Mouse (Mus musculus) forebrain, embryonic 14.5 days (tissue): Measurements from ENCODE around the gene Dhx16. TPM values are rescaled to one million over a fixed set of nuclear protein-coding genes. Genes with fewer than 3 reads are reported as not detected.
A peak's percentile ranks its signal among the peaks of the same experiment; 100 is the strongest.

ENCODE experiments used
- ATAC-seq: fragments of 200-750 bp; cut with Nextera tagmentation; 2 replicates; pipeline ENCODE4 v1.8.0; 2017; ENCODE audit warnings: mild to moderate bottlenecking, moderate library complexity
- DNase-seq: peaks from one replicate; pipeline ENCODE4 v3.0.0-alpha.2; 2015; ENCODE audit warnings: low spot score
- H3K27ac ChIP-seq: fragments of 300-500 bp; sonication (generic); 2 replicates; pipeline ENCODE4 v1.5.1; 2014; ENCODE audit warnings: low read depth, mild to moderate bottlenecking, control low read depth, low read length, moderate library complexity
- H3K27me3 ChIP-seq: fragments of 300-500 bp; sonication (generic); replicated peaks from 2 replicates; pipeline ENCODE4 v1.6.1; 2014; ENCODE audit warnings: low read length, control low read depth, mixed read lengths; ENCODE audit not compliant: control insufficient read depth, insufficient read depth
- H3K36me3 ChIP-seq: fragments of 300-500 bp; sonication (generic); 2 replicates; pipeline ENCODE4 v1.6.1; 2014; ENCODE audit warnings: low read length, control low read depth; ENCODE audit not compliant: control insufficient read depth, insufficient read depth
- H3K4me1 ChIP-seq: fragments of 300-500 bp; sonication (generic); 2 replicates; pipeline ENCODE4 v1.6.1; 2014; ENCODE audit warnings: antibody characterized with exemption, low read length, control low read depth; ENCODE audit not compliant: control insufficient read depth, insufficient read depth
- H3K4me2 ChIP-seq: fragments of 300-500 bp; sonication (generic); 2 replicates; pipeline ENCODE4 v1.6.1; 2014; ENCODE audit warnings: mild to moderate bottlenecking, control low read depth, low read length
- H3K4me3 ChIP-seq: fragments of 300-500 bp; sonication (generic); 2 replicates; pipeline ENCODE4 v1.5.1; 2014; ENCODE audit warnings: low read depth, low read length, control low read depth
- H3K9ac ChIP-seq: fragments of 300-500 bp; sonication (generic); 2 replicates; pipeline ENCODE4 v1.6.1; 2014; ENCODE audit warnings: mild to moderate bottlenecking, low read length, control low read depth, moderate library complexity
- H3K9me3 ChIP-seq: fragments of 300-500 bp; sonication (generic); replicated peaks from 2 replicates; pipeline ENCODE4 v1.6.1; 2016; ENCODE audit warnings: low read length, control low read depth, mixed read lengths; ENCODE audit not compliant: control insufficient read depth
- WGBS: fragments of 180-500 bp; shearing (Covaris S2); extraction: QIAGEN DNeasy Blood & Tissue Kit; methylation state at CpG from one replicate; pipeline ENCODE4 v1.1.7; 2014; 5-methylcytosine and 5-hydroxymethylcytosine counted together
- polyA plus RNA-seq: library from polyadenylated mRNA; unstranded; fragments of >200 nt; fragmentation: Nextera tagmentation; extraction: Ambion mirVana; gene quantifications from 2 replicates; pipeline ENCODE4 v1.2.1, GENCODE M21; 2014

Gene Dhx16
- 29.3 and 31.8 TPM in 2 replicates for polyA plus RNA-seq

DNA sequence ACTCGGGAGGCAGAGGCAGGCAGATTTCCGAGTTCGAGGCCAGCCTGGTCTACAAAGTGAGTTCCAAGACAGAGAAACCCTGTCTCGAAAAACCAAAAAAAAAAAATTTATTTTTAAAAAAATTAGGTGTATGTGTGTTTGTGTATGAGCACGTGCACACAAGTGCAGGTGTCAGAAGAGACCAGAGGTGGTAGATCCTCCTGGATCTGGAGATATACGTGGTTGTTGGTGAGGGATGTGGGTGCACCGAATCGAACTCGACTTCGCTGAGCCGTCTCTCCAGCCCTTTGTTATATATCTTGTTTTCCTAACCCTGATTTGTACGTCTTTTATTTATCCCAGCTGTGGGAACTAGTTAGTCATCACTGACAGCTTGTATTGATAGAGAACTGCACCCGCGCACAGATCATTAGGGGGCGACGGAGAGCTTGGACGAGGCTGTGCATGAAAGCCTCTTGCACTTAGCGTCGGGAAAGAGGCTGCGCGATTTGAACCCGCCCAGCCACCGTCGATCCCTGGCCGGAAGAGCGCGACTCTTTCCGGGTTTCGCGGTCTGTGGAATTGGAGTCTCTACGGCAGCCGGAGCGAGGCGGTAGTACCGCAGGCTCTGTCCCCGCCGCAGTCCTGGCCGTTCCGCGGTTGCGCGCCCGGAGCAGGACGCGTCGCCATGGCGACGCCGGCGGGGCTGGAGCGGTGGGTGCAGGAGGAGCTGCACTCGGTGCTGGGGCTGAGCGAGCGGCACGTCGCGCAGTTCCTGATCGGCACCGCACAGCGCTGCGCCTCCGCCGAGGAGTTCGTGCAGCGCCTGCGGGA is at the start of gene Dhx16:
Gene Dhx16 (plus strand): TSS at position 575 of the 813 bp plus-strand sequence.
- Histone ChIP-seq H3K9ac (peak within 1 kb of the TSS; percentile 87), H3K36me3 (peaks cover 48% of the 10 kb centered on the region), H3K4me1 (peaks cover 4% of the 10 kb centered on the region; the same call in 1 of the 2 replicates), H3K27ac (peak within 1 kb of the TSS; percentile 60), H3K9me3 (no peaks in the 10 kb centered on the region), H3K27me3 (no peaks in the 10 kb centered on the region), H3K4me2 (peak within 1 kb of the TSS; percentile 86), H3K4me3 (peak within 1 kb of the TSS; percentile 91)
- DNase-seq (peak; percentile 98), ATAC-seq (peak; percentile 94)
- WGBS: 6% methylated on average over 66 of the region's 66 CpGs

DNA sequence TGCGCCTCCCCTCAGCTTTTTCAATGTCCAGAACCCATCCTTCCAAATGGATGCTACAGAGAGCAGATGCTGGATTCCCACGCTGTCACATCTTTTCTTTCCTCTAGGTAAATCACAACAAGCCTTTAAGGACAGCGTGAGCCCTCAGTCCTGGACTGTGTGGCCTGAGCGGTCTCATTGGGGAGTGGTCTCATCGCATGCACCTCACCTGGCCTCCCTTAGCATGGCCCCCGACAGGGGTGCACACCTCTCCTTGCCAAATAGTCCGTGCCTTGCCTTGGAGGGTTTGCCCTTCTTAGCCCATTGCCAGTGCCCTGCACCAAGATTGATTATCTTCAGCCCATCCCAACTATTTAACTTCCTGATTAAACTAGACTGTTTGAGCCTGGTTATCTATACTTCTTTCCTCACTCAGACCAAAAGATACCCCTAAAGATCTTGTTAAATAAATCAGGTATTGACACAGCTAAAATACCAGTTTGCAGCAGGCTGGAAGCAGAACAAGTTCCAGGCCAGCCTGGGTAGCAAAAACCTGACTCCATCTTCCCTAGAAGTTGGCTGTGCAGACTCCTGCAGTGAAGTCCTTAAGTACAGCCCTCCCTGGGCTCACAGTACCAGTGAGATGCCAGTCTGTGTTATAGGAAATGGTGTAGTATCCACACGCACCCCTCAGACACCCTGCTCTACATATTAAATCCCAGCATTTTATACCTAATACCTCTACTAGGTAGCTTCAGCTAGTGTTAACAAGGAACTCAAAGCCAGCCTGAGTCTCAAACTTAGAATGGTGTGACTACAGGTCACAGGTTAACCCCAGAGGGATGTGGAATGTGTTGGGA is 47.0 kb upstream of the Dhx16 start:
- ATAC-seq: no peak
- Histone ChIP-seq H3K4me2 (no peak overlapping the region), H3K27me3 (no peaks in the 10 kb centered on the region), H3K36me3 (peaks cover 69% of the 10 kb centered on the region), H3K4me3 (no peak overlapping the region), H3K9me3 (no peaks in the 10 kb centered on the region), H3K27ac (peak overlapping the region; percentile 9; the same call in 1 of the 2 replicates), H3K4me1 (peaks cover 25% of the 10 kb centered on the region), H3K9ac (no peak overlapping the region)
- 72% methylated on average over 8 of the region's 8 CpGs for WGBS
- no peak for DNase-seq

GRCm38 (mm10) chr17:35833239-35833751 is 46.3 kb upstream of the Dhx16 start:
- H3K4me1 ChIP-seq: peaks cover 25% of the 10 kb centered on the region
- DNase-seq (no peak), ATAC-seq (no peak)
- H3K9me3 ChIP-seq: no peaks in the 10 kb centered on the region
- peak overlapping the region; percentile 89; the same call in 1 of the 2 replicates for H3K4me2 ChIP-seq
- peak overlapping the region; percentile 9; the same call in 1 of the 2 replicates for H3K27ac ChIP-seq
- 20% methylated on average over 5 of the region's 5 CpGs for WGBS
- H3K4me3 ChIP-seq: no peak overlapping the region
- H3K36me3 ChIP-seq: peaks cover 63% of the 10 kb centered on the region
- no peak overlapping the region for H3K9ac ChIP-seq
- H3K27me3 ChIP-seq: no peaks in the 10 kb centered on the region

DNA sequence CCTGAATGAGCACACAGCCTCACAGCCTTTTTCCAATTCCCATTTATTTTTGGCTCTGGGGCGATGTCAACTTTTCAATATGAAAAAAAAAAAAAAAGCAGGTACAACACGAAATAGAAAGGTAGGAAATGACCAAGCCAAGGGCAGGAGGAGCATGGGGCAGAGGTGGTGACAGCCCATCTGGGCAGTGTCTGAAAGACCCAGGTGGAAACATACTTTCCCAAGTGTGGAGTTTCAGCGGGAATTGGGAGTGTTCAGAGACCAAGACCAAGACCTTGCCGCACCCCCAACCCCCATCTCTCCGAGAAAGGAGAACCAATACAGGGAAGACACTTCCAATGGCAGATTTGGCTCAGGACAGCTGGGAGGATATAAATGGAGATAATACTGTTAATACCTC is 45.7 kb upstream of the Dhx16 start:
- Histone ChIP-seq H3K9me3 (no peaks in the 10 kb centered on the region), H3K9ac (no peak overlapping the region; the same call in 1 of the 2 replicates), H3K4me3 (0 out of 2 replicates have a peak overlapping the region, but pooled peaks have one; percentile 77), H3K36me3 (peaks cover 60% of the 10 kb centered on the region), H3K27ac (no peak overlapping the region; the same call in 1 of the 2 replicates), H3K4me1 (peaks cover 25% of the 10 kb centered on the region), H3K4me2 (peak overlapping the region; percentile 89), H3K27me3 (no peaks in the 10 kb centered on the region)
- ATAC-seq: no peak
- no peak for DNase-seq
- WGBS: 59% methylated on average over 5 of the region's 5 CpGs

- no peaks in the 10 kb centered on the region for H3K27me3 ChIP-seq
- peak overlapping the region; percentile 98 for H3K9ac ChIP-seq
- no peak overlapping the region for H3K27ac ChIP-seq
- H3K4me1 ChIP-seq: peaks cover 28% of the 10 kb centered on the region
- H3K9me3 ChIP-seq: no peaks in the 10 kb centered on the region
- H3K4me3 ChIP-seq: peak overlapping the region; percentile 77
- DNase-seq (no peak), ATAC-seq (no peak)
- H3K4me2 ChIP-seq: peak overlapping the region; percentile 89
- H3K36me3 ChIP-seq: peaks cover 57% of the 10 kb centered on the region
- 73% methylated on average over 26 of the region's 26 CpGs for WGBS
Observed at GRCm38 (mm10) chr17:35834696-35835422, 44.8 kb upstream of the Dhx16 start.

DNA sequence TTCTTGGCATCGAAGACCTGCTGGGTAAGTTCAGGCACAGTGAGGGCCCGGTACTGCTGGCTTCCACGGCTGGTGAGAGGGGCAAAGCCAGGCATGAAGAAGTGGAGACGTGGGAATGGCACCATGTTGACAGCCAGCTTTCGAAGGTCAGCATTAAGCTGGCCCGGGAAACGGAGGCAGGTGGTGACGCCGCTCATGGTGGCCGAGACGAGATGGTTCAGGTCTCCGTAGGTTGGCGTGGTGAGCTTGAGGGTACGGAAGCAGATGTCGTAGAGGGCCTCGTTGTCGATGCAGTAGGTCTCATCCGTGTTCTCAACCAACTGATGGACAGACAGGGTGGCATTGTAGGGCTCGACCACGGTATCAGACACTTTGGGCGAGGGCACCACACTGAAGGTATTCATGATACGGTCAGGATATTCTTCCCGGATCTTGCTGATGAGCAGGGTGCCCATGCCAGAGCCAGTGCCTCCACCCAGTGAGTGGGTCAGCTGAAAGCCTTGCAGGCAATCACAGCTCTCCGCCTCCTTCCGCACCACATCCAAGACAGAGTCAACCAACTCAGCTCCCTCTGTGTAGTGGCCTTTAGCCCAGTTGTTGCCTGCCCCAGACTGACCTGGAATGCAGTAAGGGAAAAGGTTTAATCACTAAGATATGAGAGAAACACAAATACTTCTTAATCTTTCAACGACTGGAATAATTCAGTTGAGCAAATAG is 44.0 kb upstream of the Dhx16 start:
- Histone ChIP-seq H3K36me3 (peaks cover 57% of the 10 kb centered on the region), H3K4me1 (peaks cover 28% of the 10 kb centered on the region), H3K9me3 (no peaks in the 10 kb centered on the region), H3K9ac (peak overlapping the region; percentile 98), H3K4me2 (peak overlapping the region; percentile 89), H3K27ac (no peak overlapping the region), H3K4me3 (peak overlapping the region; percentile 77), H3K27me3 (no peaks in the 10 kb centered on the region)
- DNase-seq: no peak
- 71% methylated on average over 26 of the region's 26 CpGs for WGBS
- no peak for ATAC-seq

- Histone ChIP-seq H3K4me3 (peak overlapping the region; percentile 77), H3K9ac (peak overlapping the region; percentile 98), H3K4me1 (peaks cover 28% of the 10 kb centered on the region), H3K9me3 (no peaks in the 10 kb centered on the region), H3K27me3 (no peaks in the 10 kb centered on the region), H3K4me2 (peak overlapping the region; percentile 89), H3K27ac (peak overlapping the region; percentile 97), H3K36me3 (peaks cover 53% of the 10 kb centered on the region)
- 8% methylated on average over 24 of the region's 24 CpGs for WGBS
- peak; percentile 97 for DNase-seq
- no peak for ATAC-seq
Observed at GRCm38 (mm10) chr17:35836178-35836965, 43.2 kb upstream of the Dhx16 start.
